Mouse (Mus musculus) forebrain, embryonic 11.5 days (tissue): ENCODE data around the gene Arhgap11a. TPM values are rescaled to one million over a fixed set of nuclear protein-coding genes. Genes with fewer than 3 reads are reported as not detected.

Experiments
- ATAC-seq: fragments of 200-750 bp; cut with Nextera tagmentation; replicated peaks from 2 replicates; pipeline ENCODE4 v1.8.0; 2017; ENCODE audit warnings: moderate TSS enrichment; ENCODE audit not compliant: low FRiP score
- DNase-seq: peaks from one replicate; pipeline ENCODE4 v3.0.0-alpha.2; 2017; ENCODE audit warnings: low spot score
- H3K27ac ChIP-seq: fragments of 300-500 bp; sonication (generic); 2 replicates; pipeline ENCODE4 v1.5.1; 2014; ENCODE audit warnings: low read depth, low read length
- H3K27me3 ChIP-seq: fragments of 300-500 bp; sonication (generic); 2 replicates; pipeline ENCODE4 v1.6.1; 2014; ENCODE audit warnings: mild to moderate bottlenecking, low read length, mixed read lengths; ENCODE audit not compliant: control insufficient read depth, insufficient read depth
- H3K36me3 ChIP-seq: fragments of 300-500 bp; sonication (generic); 2 replicates; pipeline ENCODE4 v1.6.1; 2014; ENCODE audit warnings: mild to moderate bottlenecking, low read length, moderate library complexity, mixed read lengths; ENCODE audit not compliant: control insufficient read depth, insufficient read depth
- H3K4me1 ChIP-seq: fragments of 300-500 bp; sonication (generic); replicated peaks from 2 replicates; pipeline ENCODE4 v1.6.1; 2014; ENCODE audit warnings: low read length, mixed read lengths; ENCODE audit not compliant: control insufficient read depth, insufficient read depth
- H3K4me2 ChIP-seq: fragments of 300-500 bp; sonication (generic); 2 replicates; pipeline ENCODE4 v1.6.1; 2014; ENCODE audit warnings: low read depth, mild to moderate bottlenecking, low read length, moderate library complexity, mixed read lengths; ENCODE audit not compliant: severe bottlenecking
- H3K4me3 ChIP-seq: fragments of 300-500 bp; sonication (generic); 2 replicates; pipeline ENCODE4 v1.5.1; 2014; ENCODE audit warnings: low read depth, low read length
- H3K9ac ChIP-seq: fragments of 300-500 bp; sonication (generic); 2 replicates; pipeline ENCODE4 v1.6.1; 2014; ENCODE audit warnings: low read length
- H3K9me3 ChIP-seq: fragments of 300-500 bp; sonication (generic); 2 replicates; pipeline ENCODE4 v1.6.1; 2016; ENCODE audit warnings: low read length, mixed read lengths; ENCODE audit not compliant: control insufficient read depth
- WGBS: fragments of 180-500 bp; shearing (Covaris S2); extraction: QIAGEN DNeasy Blood & Tissue Kit; methylation state at CpG from one replicate; pipeline ENCODE4 v1.1.7; 2014; 5-methylcytosine and 5-hydroxymethylcytosine counted together
- polyA plus RNA-seq: library from polyadenylated mRNA; unstranded; fragments of >200 nt; fragmentation: Nextera tagmentation; extraction: Ambion mirVana; gene quantifications from 2 replicates; pipeline ENCODE4 v1.2.1, GENCODE M21; 2014

Arhgap11a gene
- polyA plus RNA-seq, 1 experiment from 2014 or later = 7.3 TPM

GRCm38 (mm10) chr2:113847678-113848244 lies 700 bp downstream of the Arhgap11a start:
- 2% methylated on average over 24 of the region's 24 CpGs for WGBS

DNA sequence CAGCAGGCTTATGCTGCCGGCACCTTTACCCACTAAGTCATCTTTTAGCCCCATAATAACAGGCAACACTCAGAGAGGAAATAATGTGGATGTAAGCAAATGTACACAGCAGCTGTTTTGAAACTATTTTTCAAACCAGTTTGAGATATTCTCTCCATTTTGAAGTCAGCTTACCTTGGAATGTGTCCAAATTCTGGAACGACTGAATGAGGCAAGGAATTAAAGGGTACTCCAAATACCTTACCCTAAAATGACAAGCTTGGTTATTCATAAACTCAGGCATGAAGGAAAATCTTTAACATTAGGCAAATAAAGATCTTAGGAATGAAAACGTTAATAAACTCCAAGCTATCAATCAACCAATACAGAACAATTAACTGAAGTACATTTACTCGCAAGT lies 3.4 kb downstream of the Arhgap11a start:
- DNase-seq (no peak), ATAC-seq (no peak)
- H3K27ac ChIP-seq = no peak overlapping the region
- H3K4me1 ChIP-seq = peaks cover 5% of the 10 kb centered on the region
- no peaks in the 10 kb centered on the region for H3K27me3 ChIP-seq
- 88% methylated on average over 4 of the region's 4 CpGs for WGBS
- peaks cover 2% of the 10 kb centered on the region; the same call in 1 of the 2 replicates for H3K36me3 ChIP-seq
- H3K9ac ChIP-seq = no peak overlapping the region
- H3K4me2 ChIP-seq = no peak overlapping the region
- no peaks in the 10 kb centered on the region for H3K9me3 ChIP-seq
- H3K4me3 ChIP-seq = no peak overlapping the region

More at GRCm38 (mm10) chr2:113847678-113848244, 700 bp downstream of the Arhgap11a start:
- DNase-seq (peak; percentile 68), ATAC-seq (peak; percentile 8)
- no peak overlapping the region; the same call in 1 of the 2 replicates for H3K27ac ChIP-seq
- peak overlapping the region; percentile 75 for H3K4me2 ChIP-seq
- H3K4me3 ChIP-seq = peak overlapping the region; percentile 83
- no peaks in the 10 kb centered on the region; the same call in 1 of the 2 replicates for H3K36me3 ChIP-seq
- peak overlapping the region; percentile 82 for H3K9ac ChIP-seq
- H3K9me3 ChIP-seq = no peaks in the 10 kb centered on the region
- H3K27me3 ChIP-seq = no peaks in the 10 kb centered on the region
- peaks cover 5% of the 10 kb centered on the region for H3K4me1 ChIP-seq

GRCm38 (mm10) chr2:113841656-113842437 lies 6.6 kb downstream of the Arhgap11a start:
- DNase-seq = no peak
- H3K4me2 ChIP-seq = no peak overlapping the region
- 89% methylated on average over 4 of the region's 4 CpGs for WGBS

GRCm38 (mm10) chr2:113839488-113839887 lies 9.0 kb downstream of the Arhgap11a start:
- no peak overlapping the region for H3K4me3 ChIP-seq
- no peaks in the 10 kb centered on the region for H3K4me1 ChIP-seq
- H3K36me3 ChIP-seq = peaks cover 12% of the 10 kb centered on the region
- no peaks in the 10 kb centered on the region for H3K27me3 ChIP-seq
- H3K9me3 ChIP-seq = no peaks in the 10 kb centered on the region
- ATAC-seq = no peak
- WGBS = 88% methylated on average over 4 of the region's 4 CpGs
- H3K27ac ChIP-seq = no peak overlapping the region
- no peak overlapping the region for H3K4me2 ChIP-seq
- H3K9ac ChIP-seq = no peak overlapping the region
- DNase-seq = no peak

More at GRCm38 (mm10) chr2:113841656-113842437, 6.6 kb downstream of the Arhgap11a start:
- Histone ChIP-seq H3K9ac (no peak overlapping the region), H3K4me3 (no peak overlapping the region), H3K9me3 (no peaks in the 10 kb centered on the region), H3K4me1 (peaks cover 3% of the 10 kb centered on the region), H3K27ac (no peak overlapping the region), H3K36me3 (peaks cover 7% of the 10 kb centered on the region; the same call in 1 of the 2 replicates), H3K27me3 (no peaks in the 10 kb centered on the region)
- ATAC-seq = no peak

DNA sequence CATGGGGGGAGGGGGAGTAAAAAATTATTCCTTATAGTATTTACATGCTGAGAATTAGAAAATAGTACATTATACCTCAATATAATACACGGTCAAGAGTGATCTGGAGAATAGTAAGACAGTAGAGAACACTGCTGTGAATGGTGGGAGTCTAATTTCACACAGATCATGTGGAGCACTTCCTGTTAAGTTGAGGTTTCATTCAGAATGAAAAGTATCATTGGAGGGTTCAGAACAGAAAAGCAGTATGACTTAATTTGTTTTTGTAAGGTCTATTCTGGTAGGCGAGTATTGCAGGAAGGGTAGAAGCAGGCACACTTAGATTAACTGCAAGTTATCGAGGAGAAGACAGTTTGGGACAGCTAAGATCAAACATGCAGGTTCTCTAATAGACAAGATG lies 13.2 kb downstream of the Arhgap11a start:
- no peak overlapping the region for H3K4me2 ChIP-seq
- no peak overlapping the region for H3K9ac ChIP-seq
- H3K4me3 ChIP-seq = no peak overlapping the region
- 89% methylated on average over 3 of the region's 3 CpGs for WGBS
- no peaks in the 10 kb centered on the region for H3K9me3 ChIP-seq
- ATAC-seq = no peak
- peaks cover 17% of the 10 kb centered on the region for H3K36me3 ChIP-seq
- no peak for DNase-seq
- H3K27me3 ChIP-seq = no peaks in the 10 kb centered on the region
- no peaks in the 10 kb centered on the region for H3K4me1 ChIP-seq
- no peak overlapping the region for H3K27ac ChIP-seq

GRCm38 (mm10) chr2:113828943-113829882 lies 19.2 kb downstream of the Arhgap11a start, which contains the start of gene Scg5:
Gene Scg5, minus strand, starts transcription at chr2:113829121.
- Histone ChIP-seq H3K9ac (peak within 1 kb of the TSS; percentile 78), H3K27me3 (no peaks in the 10 kb centered on the region), H3K9me3 (no peaks in the 10 kb centered on the region), H3K27ac (peak within 1 kb of the TSS; percentile 87), H3K36me3 (peaks cover 6% of the 10 kb centered on the region; the same call in 1 of the 2 replicates), H3K4me3 (peak within 1 kb of the TSS; percentile 49), H3K4me2 (peak within 1 kb of the TSS; percentile 73), H3K4me1 (peaks cover 3% of the 10 kb centered on the region; the same call in 1 of the 2 replicates)
- peak; percentile 91 for DNase-seq
- 10% methylated on average over 23 of the region's 23 CpGs for WGBS
- ATAC-seq = peak; percentile 96

DNA sequence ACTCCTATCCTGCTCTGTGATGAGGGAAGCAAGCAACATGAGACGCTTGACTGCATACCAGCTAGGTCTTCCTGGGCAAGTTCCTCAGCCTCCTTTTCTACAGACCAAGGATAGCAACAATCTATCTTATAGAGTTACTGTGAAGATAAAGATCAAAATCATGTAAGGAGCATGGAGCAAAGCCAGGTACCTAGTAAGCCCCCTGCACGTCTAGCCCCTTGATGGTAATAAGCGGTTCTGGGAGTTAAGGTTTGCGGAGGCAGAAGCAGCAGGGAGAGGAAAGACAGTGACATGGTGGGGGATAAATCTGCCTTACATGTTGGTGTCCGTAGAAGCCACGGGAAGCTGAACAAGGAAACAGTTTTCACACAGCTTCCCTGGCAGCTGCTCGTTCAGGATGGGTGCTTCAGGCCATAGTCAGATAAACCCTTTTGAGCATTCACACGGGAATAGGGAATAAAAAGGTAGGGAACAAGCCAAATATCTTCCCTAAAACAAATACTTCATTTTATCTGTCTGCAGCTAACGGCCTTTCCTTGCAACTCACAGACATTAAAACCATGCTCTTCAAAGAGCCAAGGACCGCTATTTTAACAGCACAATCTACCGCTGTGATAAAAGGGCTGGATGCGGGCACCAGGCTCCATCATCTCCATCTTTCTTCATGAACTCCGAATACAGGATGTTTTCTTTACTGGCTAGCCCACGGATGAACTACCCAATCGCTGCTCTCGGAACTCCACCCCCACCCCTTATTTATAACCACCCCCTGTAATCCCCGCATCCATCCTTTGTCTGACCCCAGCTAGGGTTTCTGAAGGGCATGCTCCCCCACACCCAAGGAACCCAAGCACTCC lies 20.1 kb downstream of the Arhgap11a start:
- no peaks in the 10 kb centered on the region for H3K27me3 ChIP-seq
- H3K4me2 ChIP-seq = peak overlapping the region; percentile 73
- no peak for DNase-seq
- peak overlapping the region; percentile 49 for H3K4me3 ChIP-seq
- peak overlapping the region; percentile 87 for H3K27ac ChIP-seq
- ATAC-seq = peak; percentile 92
- H3K9ac ChIP-seq = peak overlapping the region; percentile 78
- WGBS = 14% methylated on average over 17 of the region's 17 CpGs
- no peaks in the 10 kb centered on the region for H3K9me3 ChIP-seq
- peaks cover 3% of the 10 kb centered on the region; the same call in 1 of the 2 replicates for H3K4me1 ChIP-seq
- H3K36me3 ChIP-seq = peaks cover 2% of the 10 kb centered on the region; the same call in 1 of the 2 replicates
